Mouse (Mus musculus) spleen, postnatal 4 days (tissue): Measurements from ENCODE around the gene Dct.

Source experiments
- DNase-seq, 2 experiments: peaks; one replicate each; pipeline ENCODE4 v3.0.0; 2022; ENCODE audit warnings: low spot score in 2 of 2

Gene Dct

DNA sequence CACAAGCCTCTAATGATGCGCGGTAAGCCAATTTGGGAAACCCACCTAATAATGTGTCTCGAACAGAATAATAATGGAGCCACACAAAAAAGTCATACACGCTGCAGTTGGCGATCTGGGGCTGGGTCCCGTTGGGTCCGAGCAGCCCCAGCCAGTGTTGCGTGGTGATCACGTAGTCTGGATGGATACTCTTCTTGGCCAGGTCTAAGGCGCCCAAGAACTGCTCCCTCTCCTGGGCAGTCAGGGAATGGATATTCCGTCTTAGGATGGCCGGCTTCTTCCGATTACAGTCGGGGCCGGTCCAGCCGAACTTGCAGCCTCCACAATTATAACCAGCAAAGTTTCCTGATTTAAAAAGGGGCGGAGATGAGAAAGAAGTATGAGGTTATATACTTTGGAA lies 9.1 kb downstream of the Dct start:
- no peak for DNase-seq

DNA sequence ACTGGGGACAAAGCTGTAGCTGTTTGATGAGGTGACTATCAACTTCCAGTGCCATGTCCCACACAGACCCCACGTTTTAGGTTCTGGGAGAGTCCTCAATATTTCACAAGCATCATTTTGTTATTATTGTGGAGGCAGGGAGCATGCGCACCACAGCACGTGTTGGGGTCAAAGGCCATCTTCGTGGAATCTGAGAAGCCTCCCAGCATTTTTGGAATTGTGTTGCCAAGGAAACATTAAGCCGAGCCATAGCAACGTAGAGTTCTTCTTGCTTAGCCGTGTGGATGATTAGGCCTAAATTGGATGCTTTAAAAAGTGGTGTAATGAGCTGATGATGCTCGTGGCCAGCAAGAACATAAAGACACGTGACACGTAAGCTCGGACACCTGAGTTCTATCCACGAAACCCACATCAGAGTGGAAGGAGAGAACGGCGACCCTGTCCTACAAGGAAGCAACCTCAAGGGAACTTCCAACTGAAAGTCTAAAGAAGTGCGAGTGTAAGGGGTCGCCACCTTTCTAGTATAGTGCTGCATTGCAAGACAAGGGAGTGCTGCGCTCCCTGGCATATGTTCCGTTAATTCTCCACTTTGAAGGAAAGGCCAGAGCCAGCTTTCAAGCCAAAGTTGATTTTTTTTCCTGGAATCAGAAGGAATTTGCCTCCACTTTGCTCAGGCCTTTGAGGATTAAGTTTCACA lies 9.8 kb downstream of the Dct start:
- DNase-seq: no peak

GRCm38 (mm10) chr14:118040550-118041250 lies 11.3 kb downstream of the Dct start:
- DNase-seq: no peak

GRCm38 (mm10) chr14:118039074-118039473 lies 13.0 kb downstream of the Dct start:
- no peak for DNase-seq

GRCm38 (mm10) chr14:118027564-118027963 lies 24.5 kb downstream of the Dct start:
- DNase-seq: no peak

GRCm38 (mm10) chr14:118021867-118022543 lies 30.0 kb downstream of the Dct start:
- no peak for DNase-seq

DNA sequence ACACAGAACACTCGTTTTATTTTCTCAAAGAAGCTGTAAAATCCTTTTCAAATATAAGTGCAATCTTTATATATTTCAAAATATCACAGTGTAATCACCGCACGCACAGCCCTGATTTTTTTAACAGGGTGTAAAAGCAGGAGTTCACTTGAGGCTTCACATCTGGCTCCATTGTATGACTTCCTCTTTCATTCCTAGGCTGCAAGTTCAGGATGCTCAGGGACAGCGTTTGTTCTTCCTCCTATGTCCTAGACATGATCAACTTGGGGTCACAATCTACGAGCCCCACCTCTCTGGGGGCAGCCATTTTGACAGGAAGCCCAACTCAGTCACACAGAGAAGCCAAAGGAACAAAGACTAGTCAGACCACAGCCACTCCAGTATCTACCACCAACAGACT lies 32.7 kb downstream of the Dct start:
- no peak for DNase-seq

GRCm38 (mm10) chr14:118013237-118013636 lies 38.8 kb downstream of the Dct start:
- DNase-seq: no peak

DNA sequence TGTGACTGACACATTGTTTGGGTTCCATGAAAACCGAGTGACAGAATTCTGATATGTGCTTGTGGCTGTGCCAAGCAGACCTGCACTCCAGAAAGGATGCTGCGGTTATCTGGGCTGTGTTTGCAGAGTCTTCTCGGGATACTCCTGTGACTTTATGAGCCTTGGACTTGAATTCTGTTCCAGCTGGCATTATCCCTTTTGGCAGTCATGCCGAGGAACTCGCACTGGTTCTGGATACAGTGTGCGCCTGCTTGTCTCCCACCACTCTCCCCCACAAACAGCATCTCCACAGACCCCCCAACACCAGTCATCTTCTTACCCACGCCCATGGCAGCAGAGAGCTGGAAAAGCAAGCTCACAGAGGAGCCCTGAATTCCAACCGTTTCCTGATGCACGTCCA lies 42.5 kb downstream of the Dct start:
- DNase-seq: no peak

DNA sequence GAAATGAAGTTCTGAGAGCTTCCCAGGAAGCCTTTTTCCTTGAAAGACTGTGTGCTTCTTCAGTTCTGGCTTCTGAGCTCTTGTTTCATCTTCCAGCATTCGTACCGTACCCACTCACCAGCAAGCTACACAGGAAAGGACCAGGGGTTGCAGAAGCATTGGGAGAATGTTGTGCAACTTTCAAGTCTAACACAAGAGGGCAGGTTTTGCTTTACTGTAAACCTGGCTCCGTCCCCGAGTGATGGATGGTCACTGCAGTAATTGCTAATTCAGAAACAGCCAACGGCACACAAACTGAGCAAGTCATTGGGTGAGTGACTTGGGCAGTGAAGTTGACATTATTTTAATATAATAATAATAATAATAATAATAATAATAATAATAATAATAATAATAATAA lies 46.3 kb downstream of the Dct start:
- no peak for DNase-seq

DNA sequence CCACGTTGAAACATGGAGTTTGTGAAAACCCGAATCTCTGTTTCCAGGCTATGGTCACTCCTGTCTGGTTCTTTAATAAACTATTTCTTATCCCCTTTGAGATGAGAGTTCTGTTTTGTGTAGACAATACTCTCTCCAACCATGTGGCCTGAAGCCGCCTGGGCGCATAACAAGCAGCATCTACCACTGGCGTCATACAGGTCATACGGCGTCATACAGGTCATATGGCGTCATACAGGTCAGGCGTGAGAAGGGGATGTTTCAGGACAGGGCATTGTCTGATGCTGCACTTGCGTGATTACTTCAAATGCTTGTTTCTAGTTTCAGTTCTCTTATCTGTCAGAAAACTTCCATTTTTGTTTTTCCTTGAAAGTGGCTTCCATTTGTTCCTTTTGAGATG lies 47.6 kb downstream of the Dct start:
- DNase-seq: no peak

DNA sequence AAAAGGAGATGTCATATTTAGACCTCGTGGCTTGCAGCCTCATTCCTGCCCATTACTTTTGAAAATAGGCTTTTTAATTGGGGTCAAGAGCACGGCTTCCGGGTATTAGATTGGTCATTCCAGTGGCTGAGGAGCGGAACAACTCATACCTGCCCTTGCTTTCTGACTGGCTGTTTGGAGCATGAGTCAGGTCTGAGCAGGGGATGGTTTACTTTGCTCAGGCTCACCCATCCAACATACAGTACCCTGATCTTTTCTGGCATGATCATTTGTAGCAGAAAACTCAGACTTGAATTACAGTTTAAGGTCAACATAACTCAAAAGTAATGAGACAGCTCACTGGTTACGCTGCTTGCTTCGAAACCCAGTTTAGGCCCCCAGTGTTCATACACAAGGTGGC lies 58.2 kb downstream of the Dct start:
- no peak for DNase-seq

GRCm38 (mm10) chr14:117992600-117993256 lies 59.3 kb downstream of the Dct start:
- no peak for DNase-seq

DNA sequence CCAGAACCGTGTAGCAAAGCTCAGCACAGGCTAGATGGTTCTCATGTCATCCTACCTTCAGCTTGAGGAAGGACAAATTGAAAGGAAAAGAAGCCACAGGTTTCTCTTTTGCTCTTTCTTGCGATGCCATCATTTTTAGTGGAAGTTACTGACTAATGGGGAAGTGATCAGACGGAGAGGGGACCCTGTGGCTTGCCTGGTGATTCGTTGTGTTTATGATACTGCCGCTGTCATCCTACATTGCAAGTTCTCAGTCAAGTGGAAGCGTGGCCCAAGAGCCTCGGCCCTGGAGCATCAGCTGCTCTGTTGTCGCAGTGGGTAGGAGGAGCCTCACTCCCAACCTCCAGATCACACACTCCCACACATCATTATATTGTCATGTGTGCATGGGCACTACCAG lies 61.8 kb downstream of the Dct start:
- no peak for DNase-seq

- DNase-seq: no peak
Observed at GRCm38 (mm10) chr14:117988444-117988843, 63.6 kb downstream of the Dct start.

- no peak for DNase-seq
Observed at GRCm38 (mm10) chr14:117981532-117981931, 70.5 kb downstream of the Dct start.

- DNase-seq: no peak
Observed at GRCm38 (mm10) chr14:117972576-117972975, 79.5 kb downstream of the Dct start.
